Mouse (Mus musculus) forebrain, embryonic 16.5 days (tissue): ENCODE data around the gene Ugt1a10. TPM values are rescaled to one million over a fixed set of nuclear protein-coding genes. Genes with fewer than 3 reads are reported as not detected.
A peak's percentile ranks its signal among the peaks of the same experiment; 100 is the strongest.

Experiments
- ATAC-seq: fragments of 200-750 bp; cut with Nextera tagmentation; 2 replicates; pipeline ENCODE4 v1.8.0; 2017; ENCODE audit warnings: mild to moderate bottlenecking, moderate library complexity
- H3K27ac ChIP-seq: fragments of 300-500 bp; sonication (generic); 2 replicates; pipeline ENCODE4 v1.5.1; 2014; ENCODE audit warnings: low read length, control low read depth
- H3K27me3 ChIP-seq: fragments of 300-500 bp; sonication (generic); replicated peaks from 2 replicates; pipeline ENCODE4 v1.6.1; 2014; ENCODE audit warnings: low read length; ENCODE audit not compliant: control insufficient read depth, insufficient read depth
- H3K36me3 ChIP-seq: fragments of 300-500 bp; sonication (generic); 2 replicates; pipeline ENCODE4 v1.6.1; 2014; ENCODE audit not compliant: control insufficient read depth, insufficient read depth
- H3K4me1 ChIP-seq: fragments of 300-500 bp; sonication (generic); replicated peaks from 2 replicates; pipeline ENCODE4 v1.6.1; 2014; ENCODE audit warnings: low read length; ENCODE audit not compliant: control insufficient read depth, insufficient read depth
- H3K4me2 ChIP-seq: fragments of 300-500 bp; sonication (generic); 2 replicates; pipeline ENCODE4 v1.6.1; 2014; ENCODE audit warnings: mild to moderate bottlenecking, low read length, control low read depth
- H3K4me3 ChIP-seq: fragments of 300-500 bp; sonication (generic); replicated peaks from 2 replicates; pipeline ENCODE4 v1.5.1; 2014; ENCODE audit warnings: mild to moderate bottlenecking, low read length, control low read depth
- H3K9ac ChIP-seq: fragments of 300-500 bp; sonication (generic); replicated peaks from 2 replicates; pipeline ENCODE4 v1.6.1; 2014; ENCODE audit warnings: low read depth, low read length, control low read depth
- H3K9me3 ChIP-seq: fragments of 300-500 bp; sonication (generic); 2 replicates; pipeline ENCODE4 v1.6.1; 2016; ENCODE audit warnings: low read length; ENCODE audit not compliant: control insufficient read depth
- WGBS: fragments of 180-500 bp; shearing (Covaris S2); extraction: QIAGEN DNeasy Blood & Tissue Kit; methylation state at CpG from one replicate; pipeline ENCODE4 v1.1.7; 2014; 5-methylcytosine and 5-hydroxymethylcytosine counted together
- polyA plus RNA-seq: library from polyadenylated mRNA; unstranded; fragments of >200 nt; fragmentation: Nextera tagmentation; extraction: Ambion mirVana; gene quantifications from 2 replicates; pipeline ENCODE4 v1.2.1, GENCODE M21; 2015

Ugt1a10 gene
- polyA plus RNA-seq, 1 experiment from 2014 or later = not detected

DNA sequence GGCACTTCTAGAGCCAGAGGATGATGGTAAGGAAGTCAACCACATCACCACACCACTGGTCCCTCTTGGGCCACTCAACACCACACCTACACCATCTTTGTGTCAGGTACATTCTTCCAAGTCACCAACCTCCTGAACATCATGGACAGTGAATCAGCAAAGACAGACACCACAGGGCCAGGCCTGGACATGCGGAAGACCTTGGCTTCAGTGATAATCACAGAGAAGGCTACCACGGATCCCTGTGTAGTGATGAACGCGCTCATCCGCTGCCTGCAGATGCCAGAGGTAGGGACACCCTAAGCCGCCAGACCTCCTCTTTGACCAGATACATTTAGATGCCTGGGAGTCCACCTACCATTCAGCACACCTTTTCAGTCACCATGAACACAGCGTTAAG, 172.9 kb downstream of the Ugt1a10 start:
- no peak overlapping the region for H3K4me3 ChIP-seq
- no peaks in the 10 kb centered on the region for H3K27me3 ChIP-seq
- peaks cover 76% of the 10 kb centered on the region for H3K9me3 ChIP-seq
- H3K4me2 ChIP-seq = no peak overlapping the region
- H3K27ac ChIP-seq = no peak overlapping the region
- no peaks in the 10 kb centered on the region for H3K36me3 ChIP-seq
- H3K9ac ChIP-seq = no peak overlapping the region
- 69% methylated on average over 7 of the region's 7 CpGs for WGBS
- ATAC-seq = no peak
- H3K4me1 ChIP-seq = no peaks in the 10 kb centered on the region

DNA sequence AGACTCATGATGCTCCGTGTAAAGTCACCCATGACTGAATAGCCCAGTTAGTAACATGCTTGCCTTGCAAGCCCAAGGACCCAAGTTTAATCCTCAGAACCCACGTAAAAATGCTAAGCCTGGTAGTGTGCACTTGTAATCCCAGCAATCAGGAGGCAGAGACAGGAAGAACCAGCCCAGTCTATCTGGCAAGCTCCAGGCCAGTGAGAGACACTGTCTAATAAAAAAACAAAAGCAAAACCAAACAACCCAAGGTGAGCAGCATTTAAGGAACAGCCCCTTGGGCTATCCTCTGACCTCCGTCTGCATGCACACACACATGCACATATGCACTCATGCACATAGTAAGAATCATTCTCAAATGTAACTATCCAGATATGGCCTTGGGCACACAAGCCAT, 174.4 kb downstream of the Ugt1a10 start:
- no peak overlapping the region for H3K27ac ChIP-seq
- no peak overlapping the region for H3K9ac ChIP-seq
- peaks cover 88% of the 10 kb centered on the region for H3K9me3 ChIP-seq
- 80% methylated on average over 3 of the region's 3 CpGs for WGBS
- H3K36me3 ChIP-seq = no peaks in the 10 kb centered on the region
- ATAC-seq = no peak
- H3K4me3 ChIP-seq = no peak overlapping the region
- no peak overlapping the region for H3K4me2 ChIP-seq
- H3K4me1 ChIP-seq = no peaks in the 10 kb centered on the region
- no peaks in the 10 kb centered on the region for H3K27me3 ChIP-seq

- WGBS = 85% methylated on average over 5 of the region's 5 CpGs
- Histone ChIP-seq H3K4me2 (no peak overlapping the region), H3K4me3 (no peak overlapping the region), H3K9ac (no peak overlapping the region), H3K36me3 (no peaks in the 10 kb centered on the region), H3K4me1 (no peaks in the 10 kb centered on the region), H3K27ac (no peak overlapping the region), H3K9me3 (peaks cover 92% of the 10 kb centered on the region), H3K27me3 (no peaks in the 10 kb centered on the region)
- ATAC-seq = no peak
Observed at GRCm38 (mm10) chr1:88229986-88230385, 174.8 kb downstream of the Ugt1a10 start.

DNA sequence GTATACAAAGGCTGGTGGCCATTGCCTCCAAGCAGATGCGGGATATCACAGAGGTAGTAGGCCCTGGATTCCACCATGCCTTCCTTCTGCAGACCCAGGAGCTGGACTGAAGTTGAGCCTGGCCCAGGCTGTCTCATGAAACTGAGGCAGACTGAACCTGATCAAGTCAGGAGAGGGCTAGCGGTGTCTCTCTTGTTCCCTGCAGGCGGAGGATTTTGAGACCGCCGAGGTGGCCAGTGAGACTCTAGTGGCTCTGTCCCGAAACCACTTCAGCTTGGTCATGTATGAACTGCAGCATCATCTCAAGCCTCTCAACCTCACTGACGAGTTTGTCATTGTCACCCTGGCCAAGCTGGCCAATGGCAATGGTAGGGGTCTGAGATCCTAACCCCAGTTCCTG, 175.2 kb downstream of the Ugt1a10 start:
- 71% methylated on average over 7 of the region's 7 CpGs for WGBS
- H3K9ac ChIP-seq = no peak overlapping the region
- peaks cover 95% of the 10 kb centered on the region for H3K9me3 ChIP-seq
- H3K4me3 ChIP-seq = no peak overlapping the region
- no peaks in the 10 kb centered on the region for H3K36me3 ChIP-seq
- no peak overlapping the region for H3K4me2 ChIP-seq
- H3K27me3 ChIP-seq = no peaks in the 10 kb centered on the region
- ATAC-seq = no peak
- no peaks in the 10 kb centered on the region for H3K4me1 ChIP-seq
- H3K27ac ChIP-seq = no peak overlapping the region

- WGBS = 76% methylated on average over 6 of the region's 6 CpGs
- no peaks in the 10 kb centered on the region for H3K4me1 ChIP-seq
- no peak for ATAC-seq
- no peak overlapping the region for H3K4me3 ChIP-seq
- H3K36me3 ChIP-seq = no peaks in the 10 kb centered on the region
- no peak overlapping the region for H3K4me2 ChIP-seq
- no peak overlapping the region for H3K27ac ChIP-seq
- no peaks in the 10 kb centered on the region for H3K27me3 ChIP-seq
- H3K9ac ChIP-seq = no peak overlapping the region
- peaks cover 94% of the 10 kb centered on the region for H3K9me3 ChIP-seq
Observed at GRCm38 (mm10) chr1:88230981-88231802, 176.0 kb downstream of the Ugt1a10 start.

DNA sequence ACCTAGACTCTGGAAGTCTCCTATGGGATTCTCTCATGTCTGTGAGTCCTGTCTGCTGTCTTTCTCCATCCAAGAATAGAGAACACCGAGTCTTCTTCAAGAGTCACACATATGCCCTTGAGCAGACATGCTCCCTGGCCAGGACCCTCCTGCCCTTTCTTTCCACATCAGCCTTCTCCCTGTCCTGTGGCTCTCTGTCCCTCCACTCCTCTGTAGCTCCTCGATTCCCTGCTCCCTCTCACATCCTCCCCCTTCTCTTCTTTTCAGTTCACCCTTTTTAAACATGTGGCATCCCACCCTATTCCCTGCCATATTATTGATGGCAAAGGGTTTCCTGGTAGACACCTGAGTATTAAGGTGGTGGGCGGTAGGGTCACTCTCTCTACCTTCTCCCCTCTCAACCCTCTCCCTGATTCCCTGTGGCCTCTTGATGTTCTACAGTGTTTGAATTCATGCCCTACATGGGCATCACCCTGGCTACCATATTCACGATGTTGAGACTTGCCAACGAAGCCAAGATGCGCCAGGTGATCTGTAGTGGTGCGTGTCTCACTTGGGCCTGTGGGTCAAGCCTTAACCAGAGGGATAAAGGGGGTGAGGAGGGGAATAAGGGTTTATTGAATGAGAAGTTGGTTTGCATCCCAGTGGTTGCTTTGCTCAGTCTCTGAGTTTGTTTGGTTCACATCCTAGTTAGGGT, 176.8 kb downstream of the Ugt1a10 start:
- WGBS = 68% methylated on average over 7 of the region's 7 CpGs
- H3K27me3 ChIP-seq = no peaks in the 10 kb centered on the region
- no peak overlapping the region for H3K4me3 ChIP-seq
- no peaks in the 10 kb centered on the region for H3K36me3 ChIP-seq
- no peak overlapping the region for H3K4me2 ChIP-seq
- no peak overlapping the region for H3K9ac ChIP-seq
- no peak for ATAC-seq
- H3K27ac ChIP-seq = no peak overlapping the region
- H3K4me1 ChIP-seq = no peaks in the 10 kb centered on the region
- H3K9me3 ChIP-seq = peaks cover 91% of the 10 kb centered on the region

DNA sequence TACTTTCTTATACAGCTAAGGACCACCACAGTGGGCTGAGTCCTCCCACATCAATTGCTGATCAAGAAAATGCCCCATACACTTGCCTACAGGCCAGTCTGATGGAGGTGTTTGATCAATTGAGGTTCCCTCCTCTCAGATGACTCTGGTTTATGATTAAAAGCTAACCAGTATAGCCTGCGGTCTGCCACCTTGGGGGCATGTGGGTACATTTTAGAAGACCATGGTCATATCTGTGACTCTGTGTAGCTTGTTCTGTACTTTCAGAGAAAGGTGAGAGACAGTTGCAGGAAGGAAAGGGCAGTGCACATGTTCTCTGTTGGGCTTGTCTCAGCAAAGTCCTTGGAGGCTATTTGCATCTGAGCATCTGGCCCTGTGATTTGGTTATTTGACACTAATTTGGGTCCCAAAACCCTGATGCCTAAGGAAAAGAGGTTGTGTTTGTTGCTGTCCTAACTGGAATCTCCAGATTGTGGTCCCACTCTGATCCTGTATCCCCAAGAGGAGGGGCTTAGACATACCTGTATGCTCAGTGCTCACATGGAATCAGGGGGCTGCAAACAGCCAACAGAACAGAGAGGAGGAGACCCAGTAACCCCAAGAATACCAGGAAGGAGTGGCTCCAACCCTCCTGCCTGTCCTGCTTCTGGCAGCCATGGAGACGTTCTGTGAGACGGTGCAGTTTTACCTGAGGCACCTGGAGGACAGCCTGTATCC, 177.6 kb downstream of the Ugt1a10 start:
- Histone ChIP-seq H3K4me1 (no peaks in the 10 kb centered on the region), H3K27ac (no peak overlapping the region), H3K4me3 (no peak overlapping the region), H3K36me3 (no peaks in the 10 kb centered on the region), H3K9ac (no peak overlapping the region), H3K27me3 (no peaks in the 10 kb centered on the region), H3K9me3 (peaks cover 91% of the 10 kb centered on the region), H3K4me2 (no peak overlapping the region)
- ATAC-seq = no peak
- 60% methylated on average over 3 of the region's 3 CpGs for WGBS

DNA sequence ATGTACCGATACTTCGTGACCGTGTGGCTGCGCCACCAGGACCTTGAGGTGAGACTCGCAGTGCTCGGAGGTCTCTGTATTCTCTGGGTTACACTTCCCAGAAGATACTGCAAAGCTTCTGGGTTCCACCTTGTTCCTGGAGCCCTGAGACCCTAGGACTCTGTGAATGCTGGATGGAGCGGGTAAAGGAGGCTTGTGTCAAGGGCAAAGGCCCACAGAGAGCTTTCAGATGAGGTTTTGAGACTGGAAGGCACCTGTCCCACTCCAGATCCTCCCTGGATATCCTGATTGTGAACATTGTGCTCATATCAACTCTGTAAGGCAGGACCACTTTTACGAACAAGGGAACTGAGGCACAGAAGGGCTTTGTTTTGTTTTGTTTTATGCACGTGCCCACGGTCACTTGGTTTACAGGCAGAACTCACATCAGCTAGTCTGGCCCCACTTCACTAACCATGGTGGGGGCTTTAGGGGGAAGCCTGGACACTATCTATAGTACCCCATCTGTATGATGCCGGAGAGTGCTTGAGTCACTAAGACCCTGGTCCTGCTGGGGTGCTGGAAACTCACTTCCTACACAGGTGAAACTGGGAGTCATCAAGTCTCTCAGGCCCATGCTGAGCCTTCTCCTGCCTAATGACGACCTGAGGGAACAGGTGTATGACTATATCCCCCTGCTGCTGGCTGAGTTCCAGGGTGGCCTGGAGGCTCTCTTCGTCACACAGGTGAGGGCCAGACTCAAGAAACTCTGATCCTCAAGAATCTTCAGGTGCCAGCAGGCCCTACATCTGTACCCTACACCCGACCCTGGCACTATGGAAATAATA, 178.4 kb downstream of the Ugt1a10 start:
- H3K4me1 ChIP-seq = no peaks in the 10 kb centered on the region
- no peaks in the 10 kb centered on the region for H3K27me3 ChIP-seq
- no peak overlapping the region for H3K4me3 ChIP-seq
- H3K27ac ChIP-seq = no peak overlapping the region
- no peak overlapping the region for H3K4me2 ChIP-seq
- 0 out of 2 replicates have a peak, but pooled peaks have one; percentile 3 for ATAC-seq
- H3K9me3 ChIP-seq = peaks cover 92% of the 10 kb centered on the region
- no peaks in the 10 kb centered on the region for H3K36me3 ChIP-seq
- 67% methylated on average over 14 of the region's 14 CpGs for WGBS
- H3K9ac ChIP-seq = no peak overlapping the region

DNA sequence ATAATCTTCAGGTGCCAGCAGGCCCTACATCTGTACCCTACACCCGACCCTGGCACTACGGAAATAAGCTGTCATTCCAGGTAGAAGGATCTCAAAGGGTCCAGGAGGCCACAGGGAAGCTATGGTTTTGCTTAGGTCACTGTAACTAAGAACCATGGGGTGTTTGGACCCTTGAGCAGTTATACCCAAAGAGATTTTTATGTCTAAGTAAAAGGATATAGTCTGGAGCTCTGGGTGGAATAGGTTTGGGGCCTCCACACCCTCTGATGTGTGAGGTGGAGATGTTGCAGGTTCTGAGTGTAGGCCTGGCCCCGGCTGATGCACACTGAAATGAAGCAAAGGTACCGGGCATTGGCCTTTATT, 179.0 kb downstream of the Ugt1a10 start:
- no peak overlapping the region for H3K9ac ChIP-seq
- H3K36me3 ChIP-seq = no peaks in the 10 kb centered on the region
- no peaks in the 10 kb centered on the region for H3K4me1 ChIP-seq
- WGBS = 71% methylated on average over 4 of the region's 4 CpGs
- H3K27me3 ChIP-seq = no peaks in the 10 kb centered on the region
- no peak for ATAC-seq
- H3K27ac ChIP-seq = no peak overlapping the region
- H3K4me2 ChIP-seq = no peak overlapping the region
- H3K4me3 ChIP-seq = no peak overlapping the region
- H3K9me3 ChIP-seq = peaks cover 92% of the 10 kb centered on the region
